Mouse (Mus musculus): Measurements from ENCODE around the gene Dzank1. TPM values are rescaled to one million over a fixed set of nuclear protein-coding genes. Genes with fewer than 3 reads are reported as not detected.
A peak's percentile ranks its signal among the peaks of the same experiment; 100 is the strongest.

Dzank1 gene
- polyA plus RNA-seq, 1 experiment from 2014 or later = 3.6 TPM

DNA sequence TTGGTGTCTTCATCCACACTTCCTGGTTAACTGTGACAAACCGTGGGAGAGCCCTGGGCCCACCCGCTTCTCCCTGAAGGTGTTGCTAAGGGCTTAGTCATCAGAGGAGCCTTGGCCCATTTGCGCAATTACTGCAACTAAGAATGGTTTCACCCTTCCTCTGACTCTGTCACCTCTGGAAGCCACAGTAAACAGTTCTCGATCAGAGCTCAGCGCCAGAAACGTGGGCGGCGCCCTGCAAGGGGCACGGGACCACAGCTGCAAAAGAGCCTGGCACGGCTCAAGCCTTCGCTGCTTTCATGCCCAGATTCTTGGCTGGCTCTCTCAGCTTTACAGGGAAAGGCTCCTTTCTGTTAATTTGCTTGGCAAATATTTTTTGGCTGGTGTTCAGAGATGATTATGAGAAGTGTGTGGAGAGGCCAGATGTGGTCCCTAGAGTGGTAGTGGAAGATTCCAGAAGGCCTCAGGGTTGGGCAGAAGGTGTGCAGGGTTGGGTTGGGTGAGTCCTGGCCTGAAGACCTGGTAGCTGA lies 85.8 kb downstream of the Dzank1 start:
- POLR2A ChIA-PET = no interaction called here
- CTCF ChIA-PET = interaction anchor here (1.3 kb wide), 1 partner anchor 9 kb away, joined by 3 read pairs; no protein-coding TSS in a partner anchor
- in situ Hi-C loops (cut with MboI; ENCODE audit: low pct_unique_long_range_greater_than_20kb) = no loop called here
- ATAC-seq (peak; percentile 82), DNase-seq (ENCODE audit: low read depth, low spot score) (peak; percentile 48)
- no peaks in the 10 kb centered on the region for H3K27me3 ChIP-seq
- TF ChIP-seq CTCF (IDR thresholded peaks at IDR 0.05) = no peak

DNA sequence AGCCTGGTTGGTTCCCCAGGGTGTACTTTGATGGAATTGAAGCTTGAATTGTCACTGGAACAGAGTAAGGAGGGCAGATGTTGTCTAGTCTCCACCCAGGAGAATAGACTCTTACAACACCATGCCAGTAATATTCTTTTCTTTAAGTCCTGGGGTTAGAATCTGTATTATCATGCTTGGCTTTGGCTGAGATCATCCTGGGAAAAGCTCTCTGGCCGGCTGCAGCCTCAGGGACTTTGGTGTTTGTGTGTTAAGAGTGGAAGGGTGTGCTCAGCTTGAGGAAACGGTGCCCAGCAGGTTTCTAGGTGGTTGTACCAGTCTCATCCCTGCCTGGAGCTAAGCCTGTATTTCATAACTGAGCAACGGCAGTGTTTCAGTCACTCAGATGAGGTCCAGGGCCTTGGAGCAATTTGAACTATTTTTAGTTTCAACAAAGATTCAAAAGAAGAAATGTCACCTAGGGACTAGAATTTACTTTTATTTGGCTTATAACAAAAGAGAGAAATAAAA lies 88.0 kb downstream of the Dzank1 start:
- DNase-seq (ENCODE audit: low read depth, low spot score) (no peak), ATAC-seq (no peak)
- ChIA-PET CTCF (no interaction called here), POLR2A (interaction anchor here (0.6 kb wide), 1 partner anchor 220 kb away, joined by 4 read pairs; no protein-coding TSS in a partner anchor)
- no peaks in the 10 kb centered on the region for H3K27me3 ChIP-seq
- TF ChIP-seq CTCF (IDR thresholded peaks at IDR 0.05) = no peak
- in situ Hi-C loops (cut with MboI; ENCODE audit: low pct_unique_long_range_greater_than_20kb) = no loop called here

DNA sequence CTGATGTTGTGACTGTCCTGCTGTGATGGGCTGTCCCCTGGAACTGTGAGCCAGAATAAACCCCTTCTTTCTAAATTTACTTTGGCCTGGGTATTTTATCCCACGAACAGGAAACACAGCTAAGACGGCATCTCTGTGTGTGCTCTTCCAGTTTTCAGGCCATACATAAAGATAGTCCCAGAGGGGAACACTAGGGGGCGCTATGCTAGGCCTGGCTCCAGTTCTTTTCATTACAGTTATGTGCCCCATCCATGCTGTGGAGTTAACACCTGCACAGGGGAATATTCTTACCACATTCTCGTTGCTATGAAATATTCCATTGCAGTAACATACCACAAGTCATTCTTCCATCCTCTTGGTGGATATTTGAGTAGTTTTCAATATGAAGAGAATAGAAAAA lies 88.8 kb downstream of the Dzank1 start:
- ChIA-PET POLR2A (interaction anchor here (0.7 kb wide), 1 partner anchor 499 kb away, joined by 3 read pairs; no protein-coding TSS in a partner anchor), CTCF (no interaction called here)
- H3K27me3 ChIP-seq = no peaks in the 10 kb centered on the region
- no peak for DNase-seq (ENCODE audit: low read depth, low spot score)
- TF ChIP-seq CTCF (IDR thresholded peaks at IDR 0.05) = peak; percentile 59
- in situ Hi-C loops (cut with MboI; ENCODE audit: low pct_unique_long_range_greater_than_20kb) = no loop called here
- no peak for ATAC-seq

DNA sequence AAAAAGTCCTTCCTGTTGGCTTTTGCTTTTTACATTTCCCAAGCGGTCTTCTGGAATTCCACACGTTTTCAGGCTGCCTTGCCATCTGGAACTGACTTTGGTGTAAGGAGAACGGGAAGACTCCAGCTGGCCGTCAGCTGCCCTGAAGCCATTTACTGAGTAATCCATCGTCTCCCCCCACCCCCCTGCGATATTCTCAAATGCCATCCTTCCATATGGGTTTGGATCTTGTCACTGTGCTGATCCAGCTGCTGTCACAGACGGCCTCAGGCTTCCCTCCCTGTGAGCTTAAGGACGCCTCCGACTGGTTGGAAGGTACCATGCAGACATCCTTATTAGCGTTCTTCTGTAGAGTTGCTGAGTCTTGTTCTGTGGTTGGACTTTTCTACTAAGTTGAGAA lies 91.5 kb downstream of the Dzank1 start:
- CTCF ChIA-PET = interaction anchor here (1.7 kb wide), 1 partner anchor 17 kb away, joined by 3 read pairs; no protein-coding TSS in a partner anchor
- ATAC-seq (no peak), DNase-seq (ENCODE audit: low read depth, low spot score) (no peak)
- TF ChIP-seq CTCF (IDR thresholded peaks at IDR 0.05) = no peak
- POLR2A ChIA-PET = no interaction called here
- in situ Hi-C loops (cut with MboI; ENCODE audit: low pct_unique_long_range_greater_than_20kb) = no loop called here
- H3K27me3 ChIP-seq = no peaks in the 10 kb centered on the region

DNA sequence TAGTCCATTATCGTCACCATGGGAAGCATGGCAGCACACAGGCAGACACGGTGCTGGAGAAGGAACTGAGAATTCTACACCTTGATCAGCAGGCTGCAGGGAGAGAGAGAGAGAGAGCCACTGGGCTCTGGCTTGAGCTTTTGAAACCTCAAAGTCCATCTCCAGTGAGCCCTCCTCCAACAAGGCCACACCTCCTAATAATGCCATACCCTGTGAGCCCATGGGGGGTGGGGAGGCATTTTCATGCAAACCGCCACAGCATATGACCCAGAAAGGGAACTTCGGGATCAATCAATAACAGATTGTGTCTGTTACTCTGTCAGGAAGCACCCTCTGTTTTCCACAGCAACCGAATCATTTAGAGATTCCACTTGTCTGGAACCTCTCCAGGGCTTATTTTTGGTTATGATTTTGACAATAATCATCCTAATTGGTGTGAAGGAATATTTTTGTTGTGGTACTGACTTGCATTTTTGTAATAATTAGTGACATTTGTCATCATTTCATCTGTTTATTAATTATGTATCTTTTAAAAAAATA lies 95.9 kb downstream of the Dzank1 start:
- CTCF ChIA-PET = no interaction called here
- in situ Hi-C loops (cut with MboI; ENCODE audit: low pct_unique_long_range_greater_than_20kb) = no loop called here
- ATAC-seq (no peak), DNase-seq (ENCODE audit: low read depth, low spot score) (no peak)
- TF ChIP-seq CTCF (IDR thresholded peaks at IDR 0.05) = no peak
- POLR2A ChIA-PET = no interaction called here
- H3K27me3 ChIP-seq = no peaks in the 10 kb centered on the region

DNA sequence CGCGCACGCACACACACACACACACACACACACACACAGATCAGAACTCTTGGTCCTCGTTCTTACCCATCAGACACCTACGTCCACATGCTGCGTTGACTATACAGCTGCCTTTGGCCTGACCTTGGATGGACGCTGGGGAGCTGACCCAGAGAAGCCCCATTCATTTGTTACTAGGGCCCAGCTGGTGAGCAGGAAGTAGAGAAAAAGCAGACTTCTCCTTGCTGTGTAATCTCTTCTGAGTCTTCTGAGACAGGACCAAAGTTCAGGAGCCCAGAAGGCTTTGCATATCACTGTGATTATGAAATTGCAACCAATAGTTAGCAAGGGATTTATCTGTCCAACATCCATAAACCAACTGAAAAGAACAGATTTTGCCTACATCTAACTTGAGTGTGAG lies 98.0 kb downstream of the Dzank1 start:
- no peak for ATAC-seq
- no peak for TF ChIP-seq CTCF (IDR thresholded peaks at IDR 0.05)
- CTCF ChIA-PET = no interaction called here

DNA sequence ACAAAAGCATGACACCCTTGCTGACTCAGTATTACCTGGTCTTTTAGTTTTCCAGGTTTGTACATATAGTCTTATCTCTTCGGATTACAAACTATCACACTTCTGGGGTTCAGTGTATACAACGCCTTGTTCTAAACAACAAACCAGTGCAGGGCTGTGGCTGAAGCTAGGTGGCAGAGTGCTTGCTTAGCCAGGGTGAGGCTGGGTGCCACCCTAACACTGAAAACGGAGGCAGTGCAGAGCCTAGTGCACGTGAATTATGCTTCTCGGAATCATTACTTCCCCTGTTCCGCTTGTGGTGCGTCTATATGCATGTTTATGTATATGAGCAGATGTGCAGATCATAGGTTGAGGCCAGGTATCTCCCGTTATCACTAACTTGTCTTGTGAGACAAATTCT lies 98.6 kb downstream of the Dzank1 start:
- CTCF ChIA-PET = no interaction called here
- POLR2A ChIA-PET = no interaction called here
- no peak for TF ChIP-seq CTCF (IDR thresholded peaks at IDR 0.05)
- no peak for DNase-seq (ENCODE audit: low read depth, low spot score)
- in situ Hi-C loops (cut with MboI; ENCODE audit: low pct_unique_long_range_greater_than_20kb) = no loop called here
- H3K27me3 ChIP-seq = no peaks in the 10 kb centered on the region
- no peak for ATAC-seq

More for the DNA sequence above, 98.0 kb downstream of the Dzank1 start:
- in situ Hi-C loops (cut with MboI; ENCODE audit: low pct_unique_long_range_greater_than_20kb) = no loop called here
- no peaks in the 10 kb centered on the region for H3K27me3 ChIP-seq
- DNase-seq (ENCODE audit: low read depth, low spot score) = no peak
- POLR2A ChIA-PET = no interaction called here

DNA sequence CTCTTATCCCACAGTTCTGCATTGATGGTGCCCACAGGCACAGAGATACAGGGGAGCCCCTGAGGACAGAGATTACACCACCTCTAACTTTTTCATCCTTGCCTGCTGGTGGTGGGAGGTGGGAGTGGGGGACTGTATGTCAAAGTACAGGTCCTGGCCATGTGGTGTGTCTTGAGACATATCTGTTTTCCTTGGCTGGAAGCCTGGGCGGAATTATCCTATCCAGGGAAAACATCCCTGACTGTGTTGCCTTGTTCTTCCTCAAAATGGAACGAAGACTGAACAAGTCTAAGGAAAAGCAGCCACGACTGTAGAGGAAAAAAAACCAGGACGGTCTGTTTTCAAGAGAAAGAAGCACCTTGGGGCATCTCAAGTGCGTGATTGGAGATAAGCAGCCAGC lies 99.4 kb downstream of the Dzank1 start:
- DNase-seq (ENCODE audit: low read depth, low spot score) (peak; percentile 33), ATAC-seq (no peak)
- H3K27me3 ChIP-seq = no peaks in the 10 kb centered on the region
- POLR2A ChIA-PET = no interaction called here
- in situ Hi-C loops (cut with MboI; ENCODE audit: low pct_unique_long_range_greater_than_20kb) = no loop called here
- CTCF ChIA-PET = no interaction called here
- TF ChIP-seq CTCF (IDR thresholded peaks at IDR 0.05) = no peak

DNA sequence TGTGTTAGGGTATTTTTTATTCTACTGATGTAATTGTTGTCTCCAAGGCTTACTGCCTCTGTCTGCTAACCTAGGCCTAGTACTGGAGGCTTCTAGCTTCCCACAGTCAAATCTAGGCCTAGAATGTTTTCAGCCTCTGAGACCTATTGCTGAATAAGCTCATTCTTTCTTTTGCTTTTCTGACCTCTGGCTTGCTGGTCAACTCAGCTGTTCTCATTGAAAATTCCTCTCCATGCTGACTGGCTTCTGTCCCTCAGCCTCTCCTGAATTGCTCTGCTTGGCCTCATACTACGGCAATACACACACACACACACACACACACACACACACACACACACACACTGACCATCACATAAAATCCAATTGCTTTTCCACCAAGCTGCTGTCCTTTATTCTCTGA lies 101.5 kb downstream of the Dzank1 start:
- ATAC-seq = no peak
- no peak for TF ChIP-seq CTCF (IDR thresholded peaks at IDR 0.05)
- ChIA-PET CTCF (interaction anchor here (0.9 to 1.3 kb wide), 2 partner anchors 11 to 15 kb away, joined by 3 read pairs; no protein-coding TSS in a partner anchor), POLR2A (interaction anchor here (0.6 to 0.7 kb wide), 2 partner anchors 15 to 262 kb away, joined by 3 read pairs; no protein-coding TSS in a partner anchor)
- no peak for DNase-seq (ENCODE audit: low read depth, low spot score)
- in situ Hi-C loops (cut with MboI; ENCODE audit: low pct_unique_long_range_greater_than_20kb) = no loop called here
- H3K27me3 ChIP-seq = no peaks in the 10 kb centered on the region

DNA sequence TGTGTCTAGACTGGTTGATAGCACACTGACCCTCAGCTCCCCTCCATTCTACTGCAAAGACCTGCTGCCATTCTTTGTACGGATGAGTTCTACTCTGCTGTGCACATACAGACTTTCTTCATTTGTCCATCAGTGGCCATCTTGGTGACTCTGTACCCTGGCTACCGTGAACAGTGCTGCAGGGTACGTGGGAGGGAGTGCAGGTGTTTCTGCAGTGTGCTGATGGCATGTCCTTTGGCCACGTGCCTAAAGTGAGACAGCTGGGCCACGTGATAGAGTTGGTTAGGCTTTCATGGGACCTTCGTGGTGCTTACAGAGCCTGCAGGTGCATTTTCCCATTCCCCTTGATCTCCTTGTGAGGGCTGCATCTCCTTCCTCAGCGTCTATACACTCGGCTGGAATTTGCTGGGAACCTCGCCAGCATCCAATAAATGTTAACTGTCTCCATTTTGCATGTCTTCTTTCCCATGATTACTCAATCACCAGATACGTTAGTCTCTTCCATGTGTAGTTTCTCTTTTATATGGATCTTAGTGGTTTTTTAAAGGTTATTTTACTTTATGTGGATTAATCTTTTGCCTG lies 105.0 kb downstream of the Dzank1 start:
- H3K27me3 ChIP-seq = no peaks in the 10 kb centered on the region
- ATAC-seq (no peak), DNase-seq (ENCODE audit: low read depth, low spot score) (no peak)
- in situ Hi-C loops (cut with MboI; ENCODE audit: low pct_unique_long_range_greater_than_20kb) = no loop called here
- TF ChIP-seq CTCF (IDR thresholded peaks at IDR 0.05) = no peak
- ChIA-PET POLR2A (no interaction called here), CTCF (no interaction called here)

Other genes starting within 250 kb of the Dzank1 start
- not detected for gene Ovol2, start 195.3 kb downstream of the Dzank1 start, polyA plus RNA-seq (2021)
- gene Kat14, start 158.4 kb downstream of the Dzank1 start, polyA plus RNA-seq (2021) = 35.8 TPM
- gene Pet117, start 158.4 kb downstream of the Dzank1 start, polyA plus RNA-seq (2021) = 0.24 TPM
- gene Polr3f, start 304 bp upstream of the Dzank1 start, polyA plus RNA-seq (2021) = 19.8 TPM
- 65.2 TPM for gene Rbbp9, start 23.5 kb upstream of the Dzank1 start, polyA plus RNA-seq (2021)
- 117 TPM for gene Sec23b, start 28.8 kb upstream of the Dzank1 start, polyA plus RNA-seq (2021)
- gene Smim26, start 66.6 kb upstream of the Dzank1 start, polyA plus RNA-seq (2021) = 45.9 TPM
- 45.8 TPM for gene Dtd1, start 72.5 kb upstream of the Dzank1 start, polyA plus RNA-seq (2021)

Data from Patski (cell line).